Mouse (Mus musculus): ENCODE data around the gene Ppm1b. TPM values are rescaled to one million over a fixed set of nuclear protein-coding genes. Genes with fewer than 3 reads are reported as not detected.

Gene Ppm1b
- polyA plus RNA-seq, 1 experiment from 2014 or later, result 97.2 TPM

- H3K4me2 ChIP-seq, result no peak overlapping the region
These were observed 72.3 kb downstream of the Ppm1b start for GRCm38 (mm10) chr17:85028797-85029196.

GRCm38 (mm10) chr17:85030651-85031050, 74.1 kb downstream of the Ppm1b start:
- Histone ChIP-seq H3K27ac (no peak overlapping the region), H3K36me3 (no peaks in the 10 kb centered on the region), H3K9ac (no peak overlapping the region), H3K27me3 (no peaks in the 10 kb centered on the region), H3K9me3 (no peaks in the 10 kb centered on the region), H3K4me2 (no peak overlapping the region), H3K4me1 (replicated peaks) (no peaks in the 10 kb centered on the region), H3K4me3 (no peak overlapping the region)
- WGBS, result 72% methylated on average over 5 of the region's 5 CpGs
- no peak for ATAC-seq (ENCODE audit: low FRiP score)

More at GRCm38 (mm10) chr17:85028797-85029196, 72.3 kb downstream of the Ppm1b start:
- Histone ChIP-seq H3K36me3 (no peaks in the 10 kb centered on the region), H3K9me3 (no peaks in the 10 kb centered on the region), H3K4me1 (replicated peaks) (no peaks in the 10 kb centered on the region), H3K27ac (no peak overlapping the region), H3K27me3 (no peaks in the 10 kb centered on the region), H3K9ac (no peak overlapping the region), H3K4me3 (no peak overlapping the region)
- no peak for ATAC-seq (ENCODE audit: low FRiP score)
- WGBS, result 94% methylated on average over 10 of the region's 10 CpGs

DNA sequence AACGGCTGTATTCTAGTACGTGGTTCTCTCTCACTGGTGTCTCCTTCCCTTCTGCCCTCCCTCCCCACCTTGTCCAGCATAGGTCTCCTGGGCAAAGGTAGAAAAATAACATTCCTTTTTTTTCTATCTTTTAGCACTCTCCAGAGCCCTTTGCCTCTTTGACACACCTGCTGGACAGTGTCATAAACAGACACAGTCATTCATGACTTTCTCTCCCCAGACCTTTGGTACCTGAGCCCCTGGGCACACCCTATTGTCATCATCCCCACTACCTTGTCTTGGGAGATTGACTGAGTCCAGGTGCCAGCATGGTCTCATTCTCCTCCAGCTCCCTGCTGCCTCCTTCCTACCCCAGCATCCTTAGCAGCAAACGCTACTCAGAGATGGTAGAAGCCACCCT, 76.5 kb downstream of the Ppm1b start:
- Histone ChIP-seq H3K4me2 (no peak overlapping the region), H3K4me1 (replicated peaks) (no peaks in the 10 kb centered on the region), H3K36me3 (no peaks in the 10 kb centered on the region), H3K27ac (no peak overlapping the region), H3K9ac (no peak overlapping the region), H3K27me3 (no peaks in the 10 kb centered on the region), H3K4me3 (no peak overlapping the region), H3K9me3 (no peaks in the 10 kb centered on the region)
- ATAC-seq (ENCODE audit: low FRiP score), result no peak
- 95% methylated on average over 3 of the region's 3 CpGs for WGBS

DNA sequence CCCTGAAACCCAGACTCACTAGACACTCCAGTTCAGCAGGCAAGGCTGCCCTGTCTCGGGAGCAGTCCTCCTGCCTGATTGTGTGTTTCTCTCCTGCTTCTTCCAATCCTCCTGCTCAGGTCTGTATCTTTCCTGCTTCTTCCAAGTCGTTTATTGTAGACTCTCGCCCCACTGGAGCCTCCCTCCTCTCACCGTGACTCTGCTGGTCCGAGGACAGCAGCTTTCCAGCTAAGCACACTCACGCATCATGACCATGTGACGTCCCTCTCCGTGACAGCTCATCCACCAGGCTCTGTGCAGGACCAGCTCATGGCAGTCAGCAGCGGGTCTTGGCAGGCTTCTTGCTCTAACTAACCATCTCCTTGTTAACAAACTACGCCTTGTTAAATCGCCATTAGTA, 77.5 kb downstream of the Ppm1b start:
- H3K27ac ChIP-seq, result no peak overlapping the region
- no peaks in the 10 kb centered on the region for H3K36me3 ChIP-seq
- ATAC-seq (ENCODE audit: low FRiP score), result no peak
- no peaks in the 10 kb centered on the region for H3K9me3 ChIP-seq
- no peak overlapping the region for H3K9ac ChIP-seq
- H3K4me2 ChIP-seq, result no peak overlapping the region
- no peaks in the 10 kb centered on the region for H3K4me1 ChIP-seq (replicated peaks)
- WGBS, result 67% methylated on average over 11 of the region's 11 CpGs
- H3K4me3 ChIP-seq, result no peak overlapping the region
- H3K27me3 ChIP-seq, result no peaks in the 10 kb centered on the region

- Histone ChIP-seq H3K27me3 (no peaks in the 10 kb centered on the region), H3K27ac (no peak overlapping the region), H3K4me2 (no peak overlapping the region), H3K4me3 (no peak overlapping the region), H3K4me1 (replicated peaks) (no peaks in the 10 kb centered on the region), H3K9ac (no peak overlapping the region), H3K36me3 (no peaks in the 10 kb centered on the region), H3K9me3 (no peaks in the 10 kb centered on the region)
- no peak for ATAC-seq (ENCODE audit: low FRiP score)
- WGBS, result 82% methylated on average over 5 of the region's 5 CpGs
These were observed 81.3 kb downstream of the Ppm1b start for GRCm38 (mm10) chr17:85037855-85038254.

DNA sequence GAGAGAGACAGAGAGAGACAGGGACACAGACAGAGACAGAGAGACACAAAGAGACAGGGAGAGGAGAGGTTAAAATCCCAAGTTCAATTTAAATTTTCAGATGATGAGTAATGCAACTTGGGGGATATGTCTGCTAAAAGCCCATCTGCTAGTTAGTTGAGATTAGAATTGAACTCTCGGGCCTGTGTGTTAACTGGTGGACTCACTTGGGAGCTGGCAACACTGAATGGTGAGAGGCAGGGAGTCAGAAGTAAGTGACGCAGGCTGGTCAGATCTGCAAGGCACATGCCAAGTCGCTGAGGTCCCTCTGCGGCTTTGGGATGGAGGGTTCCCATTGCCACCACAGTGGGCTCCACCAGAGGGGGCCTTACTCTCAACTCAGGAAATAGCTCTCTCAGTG, 81.8 kb downstream of the Ppm1b start:
- no peak overlapping the region for H3K27ac ChIP-seq
- no peaks in the 10 kb centered on the region for H3K36me3 ChIP-seq
- H3K9ac ChIP-seq, result no peak overlapping the region
- ATAC-seq (ENCODE audit: low FRiP score), result no peak
- WGBS, result 91% methylated on average over 4 of the region's 4 CpGs
- H3K4me2 ChIP-seq, result no peak overlapping the region
- no peaks in the 10 kb centered on the region for H3K9me3 ChIP-seq
- H3K27me3 ChIP-seq, result no peaks in the 10 kb centered on the region
- H3K4me3 ChIP-seq, result no peak overlapping the region
- no peaks in the 10 kb centered on the region for H3K4me1 ChIP-seq (replicated peaks)

DNA sequence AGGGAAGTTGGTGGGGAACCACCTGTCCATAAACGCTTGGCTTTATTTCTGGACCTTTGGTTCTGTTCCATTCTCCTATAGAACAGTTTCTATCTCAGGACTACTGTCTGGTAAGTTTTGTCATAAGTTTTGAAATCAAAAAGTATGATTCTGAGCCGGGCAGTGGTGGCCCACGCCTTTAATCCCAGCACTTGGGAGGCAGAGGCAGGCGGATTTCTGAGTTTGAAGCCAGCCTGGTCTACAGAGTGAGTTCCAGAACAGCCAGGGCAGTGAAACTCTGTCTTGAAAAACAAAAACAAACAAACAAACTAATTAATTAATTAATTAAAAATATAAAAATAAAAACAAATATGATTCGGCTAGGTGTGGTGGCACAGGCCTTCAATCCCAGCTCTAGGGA, 82.2 kb downstream of the Ppm1b start:
- 96% methylated on average over 5 of the region's 5 CpGs for WGBS

DNA sequence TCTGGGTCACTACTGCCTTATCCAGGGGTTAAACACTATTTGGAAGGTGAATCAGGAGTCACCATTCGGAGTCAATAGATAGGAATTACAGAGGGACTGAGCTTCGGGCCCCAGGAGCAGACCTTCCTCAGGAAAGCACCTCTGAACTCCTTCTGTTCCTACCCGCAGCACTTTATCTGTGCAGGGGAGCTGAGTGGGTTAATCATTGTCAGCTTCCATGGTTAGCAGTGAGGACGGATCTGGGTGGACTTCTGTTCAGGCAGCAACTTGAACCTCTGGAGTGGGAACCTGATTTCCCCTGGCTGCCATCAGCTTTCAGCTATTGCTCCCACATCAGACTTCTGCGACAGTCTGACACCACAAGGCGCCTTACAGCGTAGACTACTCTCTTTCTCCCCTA, 84.4 kb downstream of the Ppm1b start:
- H3K4me2 ChIP-seq, result no peak overlapping the region
- 83% methylated on average over 7 of the region's 7 CpGs for WGBS
- no peak for ATAC-seq (ENCODE audit: low FRiP score)
- no peak overlapping the region for H3K27ac ChIP-seq
- no peaks in the 10 kb centered on the region for H3K9me3 ChIP-seq
- H3K9ac ChIP-seq, result no peak overlapping the region
- H3K27me3 ChIP-seq, result no peaks in the 10 kb centered on the region
- no peaks in the 10 kb centered on the region for H3K36me3 ChIP-seq
- no peaks in the 10 kb centered on the region for H3K4me1 ChIP-seq (replicated peaks)
- no peak overlapping the region for H3K4me3 ChIP-seq

More for the DNA sequence above, 82.2 kb downstream of the Ppm1b start:
- ATAC-seq (ENCODE audit: low FRiP score), result no peak
- Histone ChIP-seq H3K9ac (no peak overlapping the region), H3K4me2 (no peak overlapping the region), H3K4me3 (no peak overlapping the region), H3K27me3 (no peaks in the 10 kb centered on the region), H3K27ac (no peak overlapping the region), H3K36me3 (no peaks in the 10 kb centered on the region), H3K4me1 (replicated peaks) (no peaks in the 10 kb centered on the region), H3K9me3 (no peaks in the 10 kb centered on the region)

DNA sequence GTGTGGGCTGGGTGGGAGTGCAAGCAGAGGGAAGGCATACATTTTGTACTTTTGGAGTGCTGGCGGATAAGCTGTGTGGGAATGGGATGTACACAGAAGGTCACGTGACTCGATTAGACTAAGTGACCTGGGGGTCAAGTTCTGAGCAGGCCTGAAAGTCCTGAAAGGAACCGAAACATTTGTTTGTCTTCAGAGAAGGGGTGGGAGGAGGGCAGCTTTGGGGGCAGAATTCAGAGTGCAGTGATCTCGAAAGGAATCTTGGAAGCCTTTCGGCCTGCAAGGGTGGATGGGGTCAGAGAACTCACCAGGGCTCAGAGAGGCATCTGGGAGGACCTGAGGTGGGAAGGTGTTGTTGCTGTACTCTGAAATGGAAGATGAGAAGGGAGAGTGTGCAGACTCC, 85.9 kb downstream of the Ppm1b start:
- H3K27ac ChIP-seq, result no peak overlapping the region
- H3K36me3 ChIP-seq, result no peaks in the 10 kb centered on the region
- ATAC-seq (ENCODE audit: low FRiP score), result no peak
- WGBS, result 59% methylated on average over 6 of the region's 6 CpGs
- H3K9me3 ChIP-seq, result no peaks in the 10 kb centered on the region
- H3K4me2 ChIP-seq, result no peak overlapping the region
- no peak overlapping the region for H3K9ac ChIP-seq
- no peak overlapping the region for H3K4me3 ChIP-seq
- no peaks in the 10 kb centered on the region for H3K4me1 ChIP-seq (replicated peaks)
- H3K27me3 ChIP-seq, result no peaks in the 10 kb centered on the region

GRCm38 (mm10) chr17:85043404-85043816, 86.9 kb downstream of the Ppm1b start:
- no peaks in the 10 kb centered on the region for H3K36me3 ChIP-seq
- H3K4me1 ChIP-seq (replicated peaks), result no peaks in the 10 kb centered on the region
- no peak for ATAC-seq (ENCODE audit: low FRiP score)
- 88% methylated on average over 6 of the region's 6 CpGs for WGBS
- no peak overlapping the region for H3K9ac ChIP-seq
- no peak overlapping the region for H3K4me2 ChIP-seq
- no peak overlapping the region for H3K27ac ChIP-seq
- no peaks in the 10 kb centered on the region for H3K27me3 ChIP-seq
- no peak overlapping the region for H3K4me3 ChIP-seq
- no peaks in the 10 kb centered on the region for H3K9me3 ChIP-seq

DNA sequence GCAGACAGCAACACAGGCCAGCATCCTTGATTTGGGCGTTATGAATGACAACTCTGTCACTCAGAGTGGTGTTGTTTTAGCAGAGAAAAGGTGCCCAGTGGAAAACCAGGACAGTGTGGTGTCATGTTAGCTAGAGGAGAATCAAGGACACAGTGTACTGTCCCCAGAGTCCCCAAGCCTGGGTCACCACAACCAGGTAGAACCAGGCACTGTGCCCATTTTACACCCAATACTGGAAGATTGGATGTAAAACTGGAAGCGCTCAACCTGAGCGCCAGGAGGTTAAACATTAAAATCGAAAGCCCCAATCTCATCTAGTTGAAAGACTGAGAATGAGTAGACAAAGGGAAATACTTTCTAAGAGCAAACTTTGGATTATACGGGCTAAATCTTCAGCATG, 87.9 kb downstream of the Ppm1b start:
- no peaks in the 10 kb centered on the region for H3K27me3 ChIP-seq

DNA sequence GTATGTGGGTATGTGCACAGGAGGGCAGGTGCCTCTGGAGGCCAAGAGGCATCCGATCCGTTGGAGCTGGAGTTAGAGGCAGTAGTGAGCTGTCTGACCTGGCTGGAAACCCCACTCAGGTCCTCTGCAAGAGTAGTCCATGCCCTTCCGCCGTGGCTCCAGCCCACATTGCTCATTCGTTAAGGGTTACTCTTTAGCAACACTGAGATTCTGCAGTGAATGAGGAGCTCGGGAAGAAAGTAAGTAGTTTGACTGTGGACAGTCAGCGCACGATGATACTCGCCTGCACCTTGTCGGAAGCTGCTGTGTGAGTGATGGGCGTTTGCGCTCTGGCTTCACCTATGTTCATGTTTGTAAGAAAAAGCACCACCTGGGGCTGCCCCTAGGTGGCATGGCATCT, 88.6 kb downstream of the Ppm1b start:
- H3K9ac ChIP-seq, result no peak overlapping the region
- H3K4me3 ChIP-seq, result no peak overlapping the region
- no peaks in the 10 kb centered on the region for H3K27me3 ChIP-seq
- H3K4me1 ChIP-seq (replicated peaks), result no peaks in the 10 kb centered on the region
- ATAC-seq (ENCODE audit: low FRiP score), result no peak
- 85% methylated on average over 12 of the region's 12 CpGs for WGBS
- no peak overlapping the region for H3K27ac ChIP-seq
- no peaks in the 10 kb centered on the region for H3K36me3 ChIP-seq
- H3K9me3 ChIP-seq, result no peaks in the 10 kb centered on the region
- no peak overlapping the region for H3K4me2 ChIP-seq

More for the DNA sequence above, 87.9 kb downstream of the Ppm1b start:
- Histone ChIP-seq H3K9ac (no peak overlapping the region), H3K4me2 (no peak overlapping the region), H3K27ac (no peak overlapping the region), H3K36me3 (no peaks in the 10 kb centered on the region), H3K9me3 (no peaks in the 10 kb centered on the region), H3K4me1 (replicated peaks) (no peaks in the 10 kb centered on the region), H3K4me3 (no peak overlapping the region)
- WGBS, result 96% methylated on average over 5 of the region's 5 CpGs
- no peak for ATAC-seq (ENCODE audit: low FRiP score)

DNA sequence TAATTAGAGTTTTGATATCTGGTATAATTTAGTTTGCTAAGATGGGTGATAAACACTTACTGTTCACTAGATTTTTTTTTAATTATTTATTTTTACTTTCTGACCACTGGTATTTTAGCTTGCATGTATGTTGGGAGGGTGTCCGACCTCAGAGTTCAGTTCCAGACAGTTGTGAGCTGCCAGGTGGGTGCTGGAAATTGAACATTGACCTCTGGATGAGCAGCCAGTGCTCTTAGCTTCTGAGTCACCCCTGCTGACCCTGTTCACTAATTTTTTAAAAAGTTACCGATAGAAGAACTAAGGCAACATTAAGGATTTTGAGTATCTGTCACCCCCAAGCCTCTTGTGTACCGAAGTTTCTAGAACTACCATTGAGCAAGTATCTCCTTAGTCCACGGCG, 91.8 kb downstream of the Ppm1b start:
- H3K4me2 ChIP-seq, result no peak overlapping the region
- H3K36me3 ChIP-seq, result no peaks in the 10 kb centered on the region
- H3K27me3 ChIP-seq, result no peaks in the 10 kb centered on the region
- no peak overlapping the region for H3K4me3 ChIP-seq
- H3K9ac ChIP-seq, result no peak overlapping the region
- no peaks in the 10 kb centered on the region for H3K9me3 ChIP-seq
- no peak for ATAC-seq (ENCODE audit: low FRiP score)
- no peak overlapping the region for H3K27ac ChIP-seq
- WGBS, result 93% methylated on average over 5 of the region's 5 CpGs
- no peaks in the 10 kb centered on the region for H3K4me1 ChIP-seq (replicated peaks)

DNA sequence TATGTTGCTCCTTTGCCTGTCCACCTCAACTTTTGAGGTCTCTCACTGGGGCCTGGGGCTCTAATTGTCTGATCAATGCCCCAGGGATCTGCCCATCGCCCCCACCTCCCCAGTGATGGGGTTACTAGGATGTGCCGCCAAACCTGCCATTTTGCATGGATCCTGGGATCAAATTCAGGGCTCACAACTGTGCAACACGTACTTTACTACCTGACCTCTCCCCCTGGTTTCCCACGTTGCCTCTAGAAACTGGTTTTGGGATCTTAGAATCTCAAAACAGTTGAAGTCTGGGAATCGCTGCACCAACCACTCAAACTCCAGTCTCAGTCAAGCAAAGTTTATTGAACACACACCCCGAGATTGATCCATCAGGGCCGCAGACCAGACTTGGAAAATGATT, 101.7 kb downstream of the Ppm1b start:
- Histone ChIP-seq H3K4me1 (replicated peaks) (no peaks in the 10 kb centered on the region), H3K36me3 (peaks cover 13% of the 10 kb centered on the region), H3K27me3 (no peaks in the 10 kb centered on the region), H3K4me2 (no peak overlapping the region), H3K27ac (no peak overlapping the region), H3K4me3 (no peak overlapping the region), H3K9me3 (no peaks in the 10 kb centered on the region), H3K9ac (no peak overlapping the region)
- ATAC-seq (ENCODE audit: low FRiP score), result no peak
- 93% methylated on average over 7 of the region's 7 CpGs for WGBS
